Mouse (Mus musculus) C2C12 (cell line): ENCODE data around the gene Fndc1. TPM values are rescaled to one million over a fixed set of nuclear protein-coding genes. Genes with fewer than 3 reads are reported as not detected.

ENCODE experiments used
- H3K27me3 ChIP-seq: one replicate; pipeline ENCODE4 v1.6.1; 2011; ENCODE audit not compliant: control insufficient read depth, insufficient read depth, insufficient read length
- H3K36me3 ChIP-seq: one replicate; pipeline ENCODE4 v1.6.1; 2011; ENCODE audit not compliant: control insufficient read depth, insufficient read depth
- H3K4me3 ChIP-seq: one replicate; pipeline ENCODE4 v1.5.1; 2011; ENCODE audit warnings: mild to moderate bottlenecking, control low read depth; ENCODE audit not compliant: poor library complexity, insufficient read depth, severe bottlenecking
- H3K79me2 ChIP-seq: one replicate; pipeline ENCODE4 v1.6.1; 2011; ENCODE audit not compliant: control insufficient read depth, insufficient read depth
- H3K79me3 ChIP-seq: one replicate; pipeline ENCODE4 v1.6.1; 2011; ENCODE audit warnings: low read depth, control low read depth
- H3ac ChIP-seq: one replicate; pipeline ENCODE3; 2011; ENCODE audit warnings: low read depth; ENCODE audit not compliant: control insufficient read depth, insufficient read length
- CEBPB ChIP-seq: IDR thresholded peaks from one replicate; pipeline ENCODE4 v1.6.1; 2011; ENCODE audit warnings: low read depth, mild to moderate bottlenecking, control low read depth, moderate library complexity
- CTCF ChIP-seq: IDR thresholded peaks from one replicate; pipeline ENCODE4 v1.5.1; 2011; ENCODE audit not compliant: control insufficient read depth, insufficient read depth, insufficient read length
- FOSL1 ChIP-seq: IDR thresholded peaks from one replicate; pipeline ENCODE4 v1.8.0; 2011; ENCODE audit warnings: mild to moderate bottlenecking, low read length; ENCODE audit not compliant: poor library complexity, insufficient read depth, severe bottlenecking
- MAX ChIP-seq: IDR thresholded peaks from one replicate; pipeline ENCODE4 v1.6.1; 2011; ENCODE audit warnings: mild to moderate bottlenecking, control low read depth
- MYOD1 ChIP-seq: IDR thresholded peaks from one replicate; pipeline ENCODE4 v1.6.1; 2011; ENCODE audit warnings: low read depth; ENCODE audit not compliant: control insufficient read depth, insufficient read length
- MYOG ChIP-seq: IDR thresholded peaks from one replicate; pipeline ENCODE4 v1.6.1; 2011; ENCODE audit not compliant: control insufficient read depth, insufficient read length; ENCODE audit errors: extremely low read depth
- USF1 ChIP-seq: IDR thresholded peaks from one replicate; pipeline ENCODE4 v1.6.1; 2011; ENCODE audit warnings: low read depth, mild to moderate bottlenecking, control low read depth, moderate library complexity
- polyA plus RNA-seq: library from polyadenylated mRNA; unstranded; fragments of >200 nt; fragmentation: generic; extraction: Trizol; gene quantifications from one replicate; pipeline ENCODE4 v1.2.1, GENCODE M21; 2012; ENCODE audit warnings: missing spikeins

Fndc1 gene
- polyA plus RNA-seq, 1 experiment, result 0.53 TPM

GRCm38 (mm10) chr17:7749051-7749815 is 77.9 kb downstream of the Fndc1 start:
- no peaks in the 10 kb centered on the region for H3K36me3 ChIP-seq
- H3K79me2 ChIP-seq, result no peaks in the 10 kb centered on the region
- no peaks in the 10 kb centered on the region for H3K79me3 ChIP-seq
- TF ChIP-seq CEBPB, result no peak
- no peak for TF ChIP-seq CTCF
- no peak for TF ChIP-seq MYOD1
- no peak for TF ChIP-seq FOSL1
- no peak for TF ChIP-seq USF1
- no peak for TF ChIP-seq MYOG
- no peak for TF ChIP-seq MAX
- H3K27me3 ChIP-seq, result no peaks in the 10 kb centered on the region
- H3ac ChIP-seq, result no peak overlapping the region
- H3K4me3 ChIP-seq, result no peak overlapping the region

GRCm38 (mm10) chr17:7746841-7747240 is 80.3 kb downstream of the Fndc1 start:
- Histone ChIP-seq H3K79me3 (no peaks in the 10 kb centered on the region), H3K4me3 (no peak overlapping the region), H3K27me3 (no peaks in the 10 kb centered on the region), H3ac (no peak overlapping the region), H3K79me2 (no peaks in the 10 kb centered on the region), H3K36me3 (no peaks in the 10 kb centered on the region)
- TF ChIP-seq MYOG (no peak), CTCF (no peak), MAX (no peak), CEBPB (no peak), FOSL1 (no peak), USF1 (no peak), MYOD1 (no peak)

- Histone ChIP-seq H3K79me2 (no peaks in the 10 kb centered on the region), H3K27me3 (no peaks in the 10 kb centered on the region), H3K4me3 (no peak overlapping the region), H3K79me3 (no peaks in the 10 kb centered on the region), H3ac (no peak overlapping the region), H3K36me3 (no peaks in the 10 kb centered on the region)
- TF ChIP-seq USF1 (no peak), MAX (no peak), MYOD1 (no peak), MYOG (no peak), FOSL1 (no peak), CTCF (no peak), CEBPB (no peak)
Measured at GRCm38 (mm10) chr17:7744976-7745375, 82.1 kb downstream of the Fndc1 start.

GRCm38 (mm10) chr17:7740988-7741387 is 86.1 kb downstream of the Fndc1 start:
- Histone ChIP-seq H3K36me3 (no peaks in the 10 kb centered on the region), H3K27me3 (no peaks in the 10 kb centered on the region), H3K4me3 (no peak overlapping the region), H3ac (no peak overlapping the region), H3K79me2 (no peaks in the 10 kb centered on the region), H3K79me3 (no peaks in the 10 kb centered on the region)
- no peak for TF ChIP-seq CTCF
- no peak for TF ChIP-seq MYOG
- no peak for TF ChIP-seq USF1
- TF ChIP-seq FOSL1, result no peak
- no peak for TF ChIP-seq MYOD1

- H3K4me3 ChIP-seq, result no peak overlapping the region
Measured at GRCm38 (mm10) chr17:7722991-7723390, 104.1 kb downstream of the Fndc1 start.

More at GRCm38 (mm10) chr17:7722991-7723390, 104.1 kb downstream of the Fndc1 start:
- Histone ChIP-seq H3K79me2 (no peaks in the 10 kb centered on the region), H3K36me3 (no peaks in the 10 kb centered on the region), H3K79me3 (no peaks in the 10 kb centered on the region), H3ac (no peak overlapping the region), H3K27me3 (no peaks in the 10 kb centered on the region)
- TF ChIP-seq CEBPB (no peak), MYOD1 (no peak), FOSL1 (no peak), CTCF (no peak), USF1 (no peak), MYOG (no peak), MAX (no peak)
